Mouse (Mus musculus): ENCODE data around the gene Bace2.

The Bace2 gene

GRCm38 (mm10) chr16:97467472-97467871, 110.9 kb downstream of the Bace2 start:
- no peak for DNase-seq (ENCODE audit: low spot score in 2 of 2)

- no peak for DNase-seq (ENCODE audit: low spot score in 2 of 2)
Measured at GRCm38 (mm10) chr16:97467993-97468791, 111.7 kb downstream of the Bace2 start.

GRCm38 (mm10) chr16:97474671-97475070, 118.1 kb downstream of the Bace2 start:
- no peak for DNase-seq (ENCODE audit: low spot score in 2 of 2)

- no peak for DNase-seq (ENCODE audit: low spot score in 2 of 2)
Measured at GRCm38 (mm10) chr16:97475581-97475980, 119.0 kb downstream of the Bace2 start.

- no peak for DNase-seq (ENCODE audit: low spot score in 2 of 2)
Measured at GRCm38 (mm10) chr16:97476524-97476923, 120.0 kb downstream of the Bace2 start.

GRCm38 (mm10) chr16:97478655-97479054, 122.1 kb downstream of the Bace2 start:
- DNase-seq (ENCODE audit: low spot score in 2 of 2), result no peak

- no peak for DNase-seq (ENCODE audit: low spot score in 2 of 2)
Measured at GRCm38 (mm10) chr16:97492369-97492768, 135.8 kb downstream of the Bace2 start.
